Mouse (Mus musculus): ENCODE data around the gene Cotl1. TPM values are rescaled to one million over a fixed set of nuclear protein-coding genes. Genes with fewer than 3 reads are reported as not detected.

Gene Cotl1
- polyA plus RNA-seq, 1 experiment, result 428 TPM

- peak; percentile 75 for DNase-seq
- TF ChIP-seq POLR2A (IDR thresholded peaks at IDR 0.05; ENCODE audit: control insufficient read depth, extremely low read depth, insufficient read depth, low read length, poor library complexity) (no peak), CTCF (IDR thresholded peaks at IDR 0.05; ENCODE audit: borderline replicate concordance, control insufficient read depth, extremely low read depth, insufficient read depth, low read length, poor library complexity) (no peak)
- Histone ChIP-seq H3K27me3 (ENCODE audit: control insufficient read depth, insufficient read depth, low read length) (no peaks in the 10 kb centered on the region), H3K4me3 (ENCODE audit: control insufficient read depth, insufficient read depth, low read length) (no peak overlapping the region; the same call in 1 of the 2 replicates), H3K27ac (ENCODE audit: control insufficient read depth, insufficient read depth, low read length) (peak overlapping the region; percentile 88), H3K36me3 (ENCODE audit: control insufficient read depth, insufficient read depth, low read length) (peaks cover 3% of the 10 kb centered on the region; the same call in 1 of the 2 replicates), H3K4me1 (replicated peaks; ENCODE audit: control insufficient read depth, insufficient read depth, low read length) (peaks cover 35% of the 10 kb centered on the region)
- 28% methylated on average over 12 of the region's 12 CpGs for WGBS
These were observed 27.5 kb downstream of the Cotl1 start for GRCm38 (mm10) chr8:119812650-119813431.

GRCm38 (mm10) chr8:119811925-119812324 lies 28.4 kb downstream of the Cotl1 start:
- H3K4me1 ChIP-seq (replicated peaks; ENCODE audit: control insufficient read depth, insufficient read depth, low read length), result peaks cover 36% of the 10 kb centered on the region
- peaks cover 3% of the 10 kb centered on the region; the same call in 1 of the 2 replicates for H3K36me3 ChIP-seq (ENCODE audit: control insufficient read depth, insufficient read depth, low read length)
- H3K27me3 ChIP-seq (ENCODE audit: control insufficient read depth, insufficient read depth, low read length), result no peaks in the 10 kb centered on the region
- TF ChIP-seq CTCF (IDR thresholded peaks at IDR 0.05; ENCODE audit: borderline replicate concordance, control insufficient read depth, extremely low read depth, insufficient read depth, low read length, poor library complexity) (no peak), POLR2A (IDR thresholded peaks at IDR 0.05; ENCODE audit: control insufficient read depth, extremely low read depth, insufficient read depth, low read length, poor library complexity) (no peak)
- 21% methylated on average over 6 of the region's 6 CpGs for WGBS
- H3K4me3 ChIP-seq (ENCODE audit: control insufficient read depth, insufficient read depth, low read length), result no peak overlapping the region
- DNase-seq, result peak; percentile 51
- peak overlapping the region; percentile 78 for H3K27ac ChIP-seq (ENCODE audit: control insufficient read depth, insufficient read depth, low read length)

GRCm38 (mm10) chr8:119810953-119811499 lies 29.3 kb downstream of the Cotl1 start:
- no peaks in the 10 kb centered on the region for H3K27me3 ChIP-seq (ENCODE audit: control insufficient read depth, insufficient read depth, low read length)

DNA sequence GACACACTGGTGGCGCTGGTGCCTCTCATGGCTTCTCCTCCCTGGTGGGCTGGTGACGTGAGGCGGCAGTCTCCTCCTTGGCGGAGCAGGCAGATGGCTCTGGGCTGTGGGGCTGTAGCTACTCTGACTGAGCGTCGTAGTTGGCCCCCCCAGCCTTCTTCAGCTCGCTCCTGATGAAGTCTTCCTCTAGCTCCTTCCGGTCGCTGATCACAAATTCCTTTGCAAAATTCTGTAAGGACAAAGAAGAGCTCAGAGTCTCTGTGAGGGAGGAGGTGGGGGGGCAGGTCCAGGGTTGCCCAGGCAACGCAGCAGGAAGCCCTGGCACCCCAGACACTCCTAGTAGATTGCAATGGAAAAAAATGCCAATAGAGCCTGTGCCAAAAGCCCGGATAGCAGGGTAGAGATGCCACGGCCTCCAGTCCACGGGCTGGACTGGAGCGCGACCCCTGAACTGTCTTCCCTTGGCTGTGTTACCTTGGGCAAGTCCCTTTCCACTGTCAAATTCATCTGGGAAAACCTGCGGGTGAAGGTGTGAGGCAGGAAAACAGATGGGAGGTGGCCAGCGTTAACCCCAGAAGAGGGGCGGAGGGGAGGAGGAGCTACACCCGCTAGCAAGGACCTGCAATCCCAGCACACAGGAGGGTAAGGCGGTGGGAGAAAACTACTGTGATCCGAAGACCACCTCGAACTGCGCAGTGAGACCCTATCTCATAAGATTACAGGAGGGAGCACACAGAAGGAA lies 30.0 kb downstream of the Cotl1 start:
- WGBS, result 94% methylated on average over 23 of the region's 23 CpGs
- H3K4me1 ChIP-seq (replicated peaks; ENCODE audit: control insufficient read depth, insufficient read depth, low read length), result peaks cover 45% of the 10 kb centered on the region
- no peak overlapping the region for H3K27ac ChIP-seq (ENCODE audit: control insufficient read depth, insufficient read depth, low read length)
- TF ChIP-seq CTCF (IDR thresholded peaks at IDR 0.05; ENCODE audit: borderline replicate concordance, control insufficient read depth, extremely low read depth, insufficient read depth, low read length, poor library complexity) (no peak), POLR2A (IDR thresholded peaks at IDR 0.05; ENCODE audit: control insufficient read depth, extremely low read depth, insufficient read depth, low read length, poor library complexity) (no peak)
- H3K36me3 ChIP-seq (ENCODE audit: control insufficient read depth, insufficient read depth, low read length), result peaks cover 3% of the 10 kb centered on the region; the same call in 1 of the 2 replicates
- no peak overlapping the region for H3K4me3 ChIP-seq (ENCODE audit: control insufficient read depth, insufficient read depth, low read length)
- no peak for DNase-seq
- H3K27me3 ChIP-seq (ENCODE audit: control insufficient read depth, insufficient read depth, low read length), result no peaks in the 10 kb centered on the region

More at GRCm38 (mm10) chr8:119810953-119811499, 29.3 kb downstream of the Cotl1 start:
- WGBS, result 92% methylated on average over 14 of the region's 14 CpGs
- H3K4me3 ChIP-seq (ENCODE audit: control insufficient read depth, insufficient read depth, low read length), result no peak overlapping the region
- TF ChIP-seq CTCF (IDR thresholded peaks at IDR 0.05; ENCODE audit: borderline replicate concordance, control insufficient read depth, extremely low read depth, insufficient read depth, low read length, poor library complexity), result no peak
- no peak for TF ChIP-seq POLR2A (IDR thresholded peaks at IDR 0.05; ENCODE audit: control insufficient read depth, extremely low read depth, insufficient read depth, low read length, poor library complexity)
- peaks cover 43% of the 10 kb centered on the region for H3K4me1 ChIP-seq (replicated peaks; ENCODE audit: control insufficient read depth, insufficient read depth, low read length)
- H3K36me3 ChIP-seq (ENCODE audit: control insufficient read depth, insufficient read depth, low read length), result peaks cover 3% of the 10 kb centered on the region; the same call in 1 of the 2 replicates
- H3K27ac ChIP-seq (ENCODE audit: control insufficient read depth, insufficient read depth, low read length), result no peak overlapping the region
- DNase-seq, result no peak

GRCm38 (mm10) chr8:119809620-119810019 lies 30.7 kb downstream of the Cotl1 start:
- Histone ChIP-seq H3K4me3 (ENCODE audit: control insufficient read depth, insufficient read depth, low read length) (no peak overlapping the region), H3K36me3 (ENCODE audit: control insufficient read depth, insufficient read depth, low read length) (peaks cover 3% of the 10 kb centered on the region; the same call in 1 of the 2 replicates), H3K4me1 (replicated peaks; ENCODE audit: control insufficient read depth, insufficient read depth, low read length) (peaks cover 49% of the 10 kb centered on the region), H3K27me3 (ENCODE audit: control insufficient read depth, insufficient read depth, low read length) (no peaks in the 10 kb centered on the region), H3K27ac (ENCODE audit: control insufficient read depth, insufficient read depth, low read length) (no peak overlapping the region)
- WGBS, result 98% methylated on average over 9 of the region's 9 CpGs
- no peak for DNase-seq
- TF ChIP-seq CTCF (IDR thresholded peaks at IDR 0.05; ENCODE audit: borderline replicate concordance, control insufficient read depth, extremely low read depth, insufficient read depth, low read length, poor library complexity) (no peak), POLR2A (IDR thresholded peaks at IDR 0.05; ENCODE audit: control insufficient read depth, extremely low read depth, insufficient read depth, low read length, poor library complexity) (no peak)

GRCm38 (mm10) chr8:119807687-119808086 lies 32.7 kb downstream of the Cotl1 start:
- DNase-seq, result no peak
- TF ChIP-seq CTCF (IDR thresholded peaks at IDR 0.05; ENCODE audit: borderline replicate concordance, control insufficient read depth, extremely low read depth, insufficient read depth, low read length, poor library complexity) (no peak), POLR2A (IDR thresholded peaks at IDR 0.05; ENCODE audit: control insufficient read depth, extremely low read depth, insufficient read depth, low read length, poor library complexity) (no peak)
- Histone ChIP-seq H3K36me3 (ENCODE audit: control insufficient read depth, insufficient read depth, low read length) (peaks cover 3% of the 10 kb centered on the region; the same call in 1 of the 2 replicates), H3K27me3 (ENCODE audit: control insufficient read depth, insufficient read depth, low read length) (no peaks in the 10 kb centered on the region), H3K4me1 (replicated peaks; ENCODE audit: control insufficient read depth, insufficient read depth, low read length) (peaks cover 33% of the 10 kb centered on the region), H3K4me3 (ENCODE audit: control insufficient read depth, insufficient read depth, low read length) (no peak overlapping the region), H3K27ac (ENCODE audit: control insufficient read depth, insufficient read depth, low read length) (no peak overlapping the region)
- 90% methylated on average over 4 of the region's 4 CpGs for WGBS

Measured in thymus, adult 2 months (tissue).